Mouse (Mus musculus) liver, adult 2 months (tissue): ENCODE measurements around the gene Map3k1.

Experiments
- CTCF ChIP-seq: fragments of 200-500 bp; IDR thresholded peaks from 2 replicates; pipeline ENCODE4 v1.5.1; 2011; ENCODE audit warnings: low read depth, low read length, control low read depth
- POLR2A ChIP-seq: fragments of 200-500 bp; IDR thresholded peaks from 2 replicates; pipeline ENCODE4 v1.6.1; 2011; ENCODE audit warnings: low read length, control low read depth; ENCODE audit not compliant: insufficient read depth; ENCODE audit errors: extremely low read depth

DNA sequence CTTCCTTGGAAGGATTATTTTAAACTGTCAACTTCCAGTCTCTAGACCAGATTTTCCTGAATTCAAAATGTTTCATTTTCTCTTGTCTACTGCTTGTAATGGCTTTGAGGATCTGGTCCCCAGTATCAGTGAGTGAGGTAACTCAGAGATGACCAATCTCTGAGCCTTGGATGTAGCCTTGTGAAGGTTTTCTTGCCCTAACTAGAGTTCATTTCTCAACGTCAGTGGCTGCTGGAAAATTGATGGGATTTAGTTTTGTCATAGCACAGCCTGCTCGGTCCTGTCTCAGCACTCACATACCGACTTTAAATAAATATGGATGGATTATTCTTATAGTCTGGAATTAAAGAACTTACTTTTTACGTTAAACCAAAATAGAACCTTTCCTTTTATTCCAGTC, 98.3 kb downstream of the Map3k1 start:
- TF ChIP-seq POLR2A = no peak
- TF ChIP-seq CTCF = no peak
